Mouse (Mus musculus) kidney, adult 2 months (tissue): ENCODE data around the gene Gm20695.

Source experiments
- CTCF ChIP-seq: fragments of 200-500 bp; conservative IDR thresholded peaks from 2 replicates; pipeline ENCODE4 v1.5.1; 2011; ENCODE audit warnings: low read depth, mild to moderate bottlenecking, control low read depth, low read length, moderate library complexity, mixed read lengths; ENCODE audit not compliant: insufficient read depth, insufficient read length
- POLR2A ChIP-seq: fragments of 200-500 bp; IDR thresholded peaks from one replicate; pipeline ENCODE4 v1.6.1; 2011; ENCODE audit warnings: low read depth, low read length, control low read depth

- TF ChIP-seq POLR2A (no peak), CTCF (no peak)
Measured at GRCm38 (mm10) chr16:3891621-3892295, 7.3 kb downstream of the Gm20695 start.
